Mouse (Mus musculus) spleen, adult 2 months (tissue): Measurements from ENCODE around the gene AF366264.
"Not testable (repeated sequence)": the region's sequence is repeated elsewhere in the genome, so short reads cannot be mapped to it uniquely, and the experiment has no call there.

Experiments used
- CTCF ChIP-seq: fragments of 200-500 bp; IDR thresholded peaks from 2 replicates; pipeline ENCODE4 v1.5.1; 2011; ENCODE audit warnings: mild to moderate bottlenecking, inconsistent platforms; ENCODE audit not compliant: insufficient read depth, insufficient read length, insufficient replicate concordance; ENCODE audit errors: extremely low read depth
- POLR2A ChIP-seq: fragments of 200-500 bp; IDR thresholded peaks from 2 replicates; pipeline ENCODE4 v1.6.1; 2011; ENCODE audit warnings: low read depth, low read length, inconsistent platforms

- TF ChIP-seq POLR2A, CTCF: not testable (repeated sequence)
Observed at GRCm38 (mm10) chr8:13838289-13838688, at the start of gene AF366264.
